Mouse (Mus musculus): ENCODE measurements around the gene Slc45a2. TPM values are rescaled to one million over a fixed set of nuclear protein-coding genes. Genes with fewer than 3 reads are reported as not detected.

Slc45a2 gene
- not detected in 2 replicates for polyA plus RNA-seq (2015; fragmentation: Nextera tagmentation; extraction: Ambion mirVana)

- no peaks in the 10 kb centered on the region for H3K36me3 ChIP-seq
- H3K4me1 ChIP-seq (replicated peaks): no peaks in the 10 kb centered on the region
- no peaks in the 10 kb centered on the region for H3K9me3 ChIP-seq
- no peak within 1 kb of the TSS for H3K4me2 ChIP-seq (replicated peaks)
- H3K27me3 ChIP-seq (replicated peaks): no peaks in the 10 kb centered on the region
- H3K27ac ChIP-seq: no peak within 1 kb of the TSS
- no peak for ATAC-seq
- H3K4me3 ChIP-seq (replicated peaks): no peak within 1 kb of the TSS
- no peak within 1 kb of the TSS for H3K9ac ChIP-seq
- 62% methylated on average over 7 of the region's 7 CpGs for WGBS
Measured at GRCm38 (mm10) chr15:11000421-11000820, at the start of gene Slc45a2. Gene Slc45a2, plus strand, starts transcription at chr15:11000721.

GRCm38 (mm10) chr15:10951951-10952759 is 48.4 kb upstream of the Slc45a2 start, which contains the start of gene C1qtnf3:
Gene C1qtnf3, plus strand, starts transcription at chr15:10952332.
- no peaks in the 10 kb centered on the region for H3K9me3 ChIP-seq
- no peaks in the 10 kb centered on the region for H3K4me1 ChIP-seq (replicated peaks)
- no peak within 1 kb of the TSS for H3K9ac ChIP-seq
- ATAC-seq: no peak
- H3K27ac ChIP-seq: no peak within 1 kb of the TSS
- H3K4me2 ChIP-seq (replicated peaks): 0 out of 2 replicates have a peak within 1 kb of the TSS, but pooled peaks have one; percentile 0
- no peaks in the 10 kb centered on the region for H3K36me3 ChIP-seq
- H3K27me3 ChIP-seq (replicated peaks): no peaks in the 10 kb centered on the region
- WGBS: 59% methylated on average over 23 of the region's 23 CpGs
- H3K4me3 ChIP-seq (replicated peaks): no peak within 1 kb of the TSS

GRCm38 (mm10) chr15:10952760-10953305 is 47.7 kb upstream of the Slc45a2 start:
- Histone ChIP-seq H3K4me3 (replicated peaks) (no peak overlapping the region), H3K27ac (no peak overlapping the region), H3K4me1 (replicated peaks) (no peaks in the 10 kb centered on the region), H3K9me3 (no peaks in the 10 kb centered on the region), H3K4me2 (replicated peaks) (no peak overlapping the region), H3K36me3 (no peaks in the 10 kb centered on the region), H3K27me3 (replicated peaks) (no peaks in the 10 kb centered on the region), H3K9ac (no peak overlapping the region)
- ATAC-seq: no peak
- 58% methylated on average over 4 of the region's 4 CpGs for WGBS

- no peak overlapping the region for H3K27ac ChIP-seq
- no peaks in the 10 kb centered on the region for H3K36me3 ChIP-seq
- WGBS: 68% methylated on average over 1 of the region's 1 CpGs
- no peak overlapping the region for H3K9ac ChIP-seq
- no peak for ATAC-seq
- no peak overlapping the region for H3K4me2 ChIP-seq (replicated peaks)
- no peaks in the 10 kb centered on the region for H3K9me3 ChIP-seq
- H3K27me3 ChIP-seq (replicated peaks): no peaks in the 10 kb centered on the region
- H3K4me3 ChIP-seq (replicated peaks): no peak overlapping the region
- no peaks in the 10 kb centered on the region for H3K4me1 ChIP-seq (replicated peaks)
Measured at GRCm38 (mm10) chr15:10953465-10953864, 47.1 kb upstream of the Slc45a2 start.

GRCm38 (mm10) chr15:10954381-10955016 is 46.0 kb upstream of the Slc45a2 start:
- no peaks in the 10 kb centered on the region for H3K27me3 ChIP-seq (replicated peaks)
- H3K9ac ChIP-seq: no peak overlapping the region
- H3K4me3 ChIP-seq (replicated peaks): no peak overlapping the region
- H3K27ac ChIP-seq: no peak overlapping the region
- H3K36me3 ChIP-seq: no peaks in the 10 kb centered on the region
- WGBS: 74% methylated on average over 6 of the region's 6 CpGs
- no peak overlapping the region for H3K4me2 ChIP-seq (replicated peaks)
- no peaks in the 10 kb centered on the region for H3K9me3 ChIP-seq
- peak; percentile 58 for ATAC-seq
- no peaks in the 10 kb centered on the region for H3K4me1 ChIP-seq (replicated peaks)

- 46% methylated on average over 5 of the region's 5 CpGs for WGBS
- ATAC-seq: no peak
Measured at GRCm38 (mm10) chr15:10955156-10955555, 45.4 kb upstream of the Slc45a2 start.

GRCm38 (mm10) chr15:10956706-10957105 is 43.8 kb upstream of the Slc45a2 start:
- ATAC-seq: no peak
- H3K4me3 ChIP-seq (replicated peaks): no peak overlapping the region
- H3K27ac ChIP-seq: no peak overlapping the region
- H3K9me3 ChIP-seq: no peaks in the 10 kb centered on the region
- H3K4me1 ChIP-seq (replicated peaks): no peaks in the 10 kb centered on the region
- H3K4me2 ChIP-seq (replicated peaks): no peak overlapping the region
- H3K27me3 ChIP-seq (replicated peaks): no peaks in the 10 kb centered on the region
- 60% methylated on average over 3 of the region's 3 CpGs for WGBS
- no peaks in the 10 kb centered on the region for H3K36me3 ChIP-seq
- H3K9ac ChIP-seq: no peak overlapping the region

More at GRCm38 (mm10) chr15:10955156-10955555, 45.4 kb upstream of the Slc45a2 start:
- Histone ChIP-seq H3K27ac (no peak overlapping the region), H3K4me2 (replicated peaks) (no peak overlapping the region), H3K9ac (no peak overlapping the region), H3K4me1 (replicated peaks) (no peaks in the 10 kb centered on the region), H3K36me3 (no peaks in the 10 kb centered on the region), H3K9me3 (no peaks in the 10 kb centered on the region), H3K27me3 (replicated peaks) (no peaks in the 10 kb centered on the region), H3K4me3 (replicated peaks) (no peak overlapping the region)

GRCm38 (mm10) chr15:10959277-10960026 is 41.1 kb upstream of the Slc45a2 start:
- peak; percentile 76 for ATAC-seq
- 71% methylated on average over 15 of the region's 15 CpGs for WGBS
- Histone ChIP-seq H3K9ac (no peak overlapping the region), H3K4me1 (replicated peaks) (no peaks in the 10 kb centered on the region), H3K4me3 (replicated peaks) (no peak overlapping the region), H3K4me2 (replicated peaks) (no peak overlapping the region), H3K27me3 (replicated peaks) (no peaks in the 10 kb centered on the region), H3K9me3 (no peaks in the 10 kb centered on the region), H3K36me3 (no peaks in the 10 kb centered on the region), H3K27ac (no peak overlapping the region)

- no peaks in the 10 kb centered on the region for H3K4me1 ChIP-seq (replicated peaks)
- ATAC-seq: no peak
- H3K4me2 ChIP-seq (replicated peaks): no peak overlapping the region
- H3K36me3 ChIP-seq: no peaks in the 10 kb centered on the region
- no peaks in the 10 kb centered on the region for H3K9me3 ChIP-seq
- no peak overlapping the region for H3K4me3 ChIP-seq (replicated peaks)
- no peaks in the 10 kb centered on the region for H3K27me3 ChIP-seq (replicated peaks)
- H3K27ac ChIP-seq: no peak overlapping the region
- no peak overlapping the region for H3K9ac ChIP-seq
- WGBS: 83% methylated on average over 5 of the region's 5 CpGs
Measured at GRCm38 (mm10) chr15:10960267-10960666, 40.3 kb upstream of the Slc45a2 start.

- no peak overlapping the region for H3K9ac ChIP-seq
- no peaks in the 10 kb centered on the region for H3K4me1 ChIP-seq (replicated peaks)
- H3K4me2 ChIP-seq (replicated peaks): no peak overlapping the region
- H3K4me3 ChIP-seq (replicated peaks): no peak overlapping the region
- ATAC-seq: no peak
- no peaks in the 10 kb centered on the region for H3K27me3 ChIP-seq (replicated peaks)
- no peaks in the 10 kb centered on the region for H3K9me3 ChIP-seq
- H3K27ac ChIP-seq: no peak overlapping the region
- WGBS: 80% methylated on average over 2 of the region's 2 CpGs
- H3K36me3 ChIP-seq: no peaks in the 10 kb centered on the region
Measured at GRCm38 (mm10) chr15:10962601-10963000, 37.9 kb upstream of the Slc45a2 start.

GRCm38 (mm10) chr15:10969439-10969838 is 31.1 kb upstream of the Slc45a2 start:
- no peaks in the 10 kb centered on the region for H3K36me3 ChIP-seq
- no peak overlapping the region for H3K4me3 ChIP-seq (replicated peaks)
- no peak overlapping the region for H3K9ac ChIP-seq
- no peak overlapping the region for H3K27ac ChIP-seq
- H3K27me3 ChIP-seq (replicated peaks): no peaks in the 10 kb centered on the region
- H3K4me1 ChIP-seq (replicated peaks): no peaks in the 10 kb centered on the region
- 71% methylated on average over 3 of the region's 3 CpGs for WGBS
- no peak for ATAC-seq
- H3K9me3 ChIP-seq: no peaks in the 10 kb centered on the region
- no peak overlapping the region for H3K4me2 ChIP-seq (replicated peaks)

- Histone ChIP-seq H3K4me2 (replicated peaks) (no peak overlapping the region), H3K36me3 (no peaks in the 10 kb centered on the region), H3K9ac (no peak overlapping the region), H3K27me3 (replicated peaks) (no peaks in the 10 kb centered on the region), H3K27ac (no peak overlapping the region), H3K9me3 (no peaks in the 10 kb centered on the region), H3K4me3 (replicated peaks) (no peak overlapping the region), H3K4me1 (replicated peaks) (no peaks in the 10 kb centered on the region)
- WGBS: 81% methylated on average over 5 of the region's 5 CpGs
- ATAC-seq: no peak
Measured at GRCm38 (mm10) chr15:10970777-10971176, 29.7 kb upstream of the Slc45a2 start.

Data from intestine, embryonic 15.5 days (tissue).